Mouse (Mus musculus): ENCODE results near the gene Nmrk1. TPM values are rescaled to one million over a fixed set of nuclear protein-coding genes. Genes with fewer than 3 reads are reported as not detected.
"Not testable (repeated sequence)": the region's sequence is repeated elsewhere in the genome, so short reads cannot be mapped to it uniquely, and the experiment has no call there.

Nmrk1 gene
- 1 to 10 TPM; 2.2 to 3.0 TPM for total RNA-seq (2021)
- long read RNA-seq, experiment 1, transcript Nmrk1-206 (9 exons, 1,940 nt), result major isoform, 6 of 9 reads
- long read RNA-seq, experiment 1, partial matches to known transcripts, result 0 of 9 reads
- long read RNA-seq, experiment 1, other reads (novel, unspliced or antisense), result 3 of 9 reads
- long read RNA-seq, experiment 2, partial matches to known transcripts, result 0 of 4 reads
- long read RNA-seq, experiment 2, other reads (novel, unspliced or antisense), result 3 of 4 reads

DNA sequence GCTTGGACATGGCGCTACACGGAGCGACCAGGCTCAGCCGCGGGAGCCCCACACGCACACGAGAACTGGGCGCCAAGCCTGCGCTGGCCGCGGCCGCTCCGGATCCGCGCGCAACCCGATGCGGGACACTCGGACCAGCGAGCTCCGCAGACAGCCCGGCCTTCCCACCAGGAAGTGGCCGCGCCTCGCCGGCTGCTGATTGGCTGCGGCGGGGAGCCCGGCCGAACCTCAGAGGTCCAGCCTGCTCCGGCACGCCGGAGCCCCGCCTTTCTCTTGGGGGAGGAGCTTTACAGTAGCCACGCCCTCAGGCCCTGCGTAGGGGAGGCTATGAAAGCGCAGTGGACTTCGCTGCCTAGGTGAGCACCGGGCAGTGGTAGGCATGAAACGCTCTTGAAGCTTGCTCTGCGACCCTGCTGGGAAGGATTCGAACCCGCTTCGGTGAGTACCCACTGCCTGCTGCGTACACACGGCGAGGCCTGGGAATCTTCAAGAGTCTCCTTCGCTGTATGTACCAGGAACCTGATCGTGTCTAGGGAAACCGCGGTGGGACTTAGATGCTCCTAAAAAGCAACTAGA lies at the start of gene Nmrk1, which contains the start of gene Ostf1:
Gene Nmrk1, plus strand, starts transcription at position 307 of the 576 bp plus-strand sequence.
Gene Ostf1, minus strand, starts transcription at position 180 of the 576 bp plus-strand sequence.
- intact Hi-C loops (cut with DNase I), result no loop called here
- DNase-seq, result peak; percentile 97

DNA sequence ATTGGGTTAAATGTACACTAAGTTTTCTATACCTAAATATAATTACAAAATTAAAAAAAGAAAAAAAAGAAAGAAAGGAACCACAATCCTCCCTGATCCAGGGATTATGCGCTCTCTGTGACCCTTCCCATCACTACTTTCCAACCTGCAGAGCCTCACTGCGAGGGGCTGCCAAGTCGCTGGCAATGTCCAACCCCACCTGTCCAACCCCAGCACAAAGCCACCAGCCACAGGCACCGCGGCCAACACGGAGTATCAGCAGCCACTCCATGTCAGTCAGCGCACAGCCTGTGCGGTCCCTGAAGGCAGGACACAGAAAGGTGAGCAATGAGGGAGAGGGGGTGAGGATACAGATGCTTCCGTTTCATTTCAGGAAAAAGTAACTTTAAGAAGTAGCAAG lies 49.5 kb upstream of the Nmrk1 start:
- DNase-seq, result no peak
- intact Hi-C loops (cut with DNase I), result no loop called here

DNA sequence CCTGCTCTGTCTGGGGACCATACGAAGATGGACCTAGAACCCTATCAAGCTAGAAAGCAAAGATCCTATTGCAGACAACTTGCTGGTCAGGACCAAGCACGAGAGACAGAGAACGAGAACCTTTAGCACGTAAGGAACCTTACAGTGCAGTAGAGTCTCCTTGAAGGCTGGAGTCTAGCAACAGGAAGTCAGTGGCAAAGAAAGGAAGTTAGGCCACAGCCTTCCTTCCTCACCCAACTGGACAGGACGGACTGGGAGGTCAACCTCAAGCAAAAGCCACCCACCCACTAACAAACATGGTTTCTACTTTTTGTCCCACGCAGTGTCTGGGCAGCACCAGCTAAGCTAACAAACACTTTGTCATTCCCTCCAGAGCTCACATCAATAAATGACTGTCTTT lies 48.9 kb upstream of the Nmrk1 start:
- DNase-seq, result no peak
- intact Hi-C loops (cut with DNase I), result no loop called here

DNA sequence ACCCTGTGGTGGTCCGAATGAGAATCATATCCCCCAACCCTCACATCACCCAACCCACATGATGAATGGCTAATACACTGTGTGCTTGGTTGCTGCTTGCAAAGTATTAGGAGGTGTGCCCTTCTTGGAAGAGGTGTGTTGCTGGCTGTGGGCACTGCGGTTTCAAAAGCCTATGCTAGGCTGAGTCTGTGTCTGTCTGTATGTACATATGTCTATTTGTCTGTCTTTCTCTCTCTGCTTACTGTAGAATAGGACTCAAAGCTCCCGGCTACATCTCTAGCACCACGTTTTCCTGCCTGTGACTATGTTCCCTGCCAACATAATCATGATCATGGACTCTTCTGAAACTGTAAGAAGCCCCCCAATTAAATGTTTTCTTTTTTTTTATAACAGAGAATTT lies 48.0 kb upstream of the Nmrk1 start:
- intact Hi-C loops (cut with DNase I), result no loop called here

DNA sequence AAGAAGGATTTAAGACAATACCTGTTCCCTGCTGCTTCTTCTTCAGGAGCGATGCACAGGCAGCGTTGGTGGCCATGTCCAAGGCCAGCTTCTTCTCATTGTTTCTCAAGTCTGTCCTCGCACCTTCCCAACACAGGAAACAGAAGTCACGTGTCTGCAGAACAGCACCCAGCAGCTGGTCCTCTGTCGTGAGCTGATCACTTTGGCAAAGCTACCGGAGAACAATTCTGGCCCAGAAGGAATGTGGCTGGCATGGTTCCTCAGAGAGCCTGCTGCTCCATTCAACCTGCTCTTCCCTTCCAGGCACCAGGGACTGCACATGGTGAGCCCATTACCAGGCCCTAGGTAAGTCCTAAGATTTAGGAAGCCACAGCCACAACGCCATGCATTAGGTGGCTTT lies 47.1 kb upstream of the Nmrk1 start:
- DNase-seq, result no peak
- intact Hi-C loops (cut with DNase I), result no loop called here

More for the DNA sequence above, 48.0 kb upstream of the Nmrk1 start:
- DNase-seq, result no peak

DNA sequence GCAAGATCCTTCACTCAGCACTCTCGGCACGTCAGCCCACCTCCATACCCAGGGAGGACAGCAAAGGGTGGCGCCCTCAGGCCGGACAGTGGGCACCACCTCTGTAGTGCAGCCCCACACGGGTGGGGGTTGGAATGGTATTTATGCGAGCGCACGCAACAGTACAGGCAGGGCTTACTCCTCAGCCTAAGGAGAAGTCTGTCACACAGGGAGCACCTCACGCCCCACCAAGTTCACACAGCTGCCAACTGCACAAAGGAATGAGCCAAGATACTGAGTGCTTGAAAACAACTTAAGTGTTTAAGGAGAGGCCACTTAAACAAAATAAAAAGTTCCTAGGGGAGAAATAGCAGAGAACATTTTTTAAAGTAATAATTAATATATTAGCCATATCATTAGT lies 44.6 kb upstream of the Nmrk1 start:
- DNase-seq, result no peak
- intact Hi-C loops (cut with DNase I), result no loop called here

DNA sequence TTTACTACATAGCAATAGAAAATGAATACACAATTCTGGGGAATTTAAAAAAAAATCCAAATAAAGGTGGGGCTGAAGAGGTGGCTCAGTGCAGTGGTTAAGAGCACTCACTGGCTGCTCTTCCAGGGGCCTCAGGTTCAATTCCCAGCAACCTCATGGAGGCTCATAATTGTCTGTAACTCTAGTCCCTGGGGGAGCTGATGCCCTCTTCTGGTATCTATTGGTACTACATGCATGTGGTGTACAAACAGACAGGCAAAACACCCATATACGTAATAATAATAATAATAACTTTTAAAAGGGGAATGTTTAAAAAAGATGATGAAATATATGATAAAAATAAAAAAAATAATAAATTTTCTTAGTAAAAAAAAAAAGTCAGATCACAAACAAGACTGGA lies 43.5 kb upstream of the Nmrk1 start:
- intact Hi-C loops (cut with DNase I), result no loop called here
- no peak for DNase-seq

DNA sequence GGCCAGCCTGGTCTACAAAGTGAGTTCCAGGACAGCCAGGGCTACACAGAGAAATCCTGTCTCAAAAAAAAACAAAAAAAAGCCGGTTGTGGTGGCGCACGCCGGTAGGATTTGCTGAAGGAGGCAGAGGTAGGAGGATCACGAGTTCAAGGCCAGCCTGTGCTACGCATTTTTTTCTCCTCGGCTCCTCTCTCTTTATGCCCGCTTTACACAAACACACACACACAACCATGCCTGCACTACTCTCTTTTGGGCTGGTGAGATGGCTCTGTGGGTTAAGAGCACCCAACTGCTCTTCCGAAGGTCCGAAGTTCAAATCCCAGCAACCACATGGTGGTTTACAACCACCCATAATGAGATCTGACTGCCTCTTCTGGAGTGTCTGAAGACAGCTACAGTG lies 42.9 kb upstream of the Nmrk1 start:
- intact Hi-C loops (cut with DNase I); DNase-seq: not testable (repeated sequence)

DNA sequence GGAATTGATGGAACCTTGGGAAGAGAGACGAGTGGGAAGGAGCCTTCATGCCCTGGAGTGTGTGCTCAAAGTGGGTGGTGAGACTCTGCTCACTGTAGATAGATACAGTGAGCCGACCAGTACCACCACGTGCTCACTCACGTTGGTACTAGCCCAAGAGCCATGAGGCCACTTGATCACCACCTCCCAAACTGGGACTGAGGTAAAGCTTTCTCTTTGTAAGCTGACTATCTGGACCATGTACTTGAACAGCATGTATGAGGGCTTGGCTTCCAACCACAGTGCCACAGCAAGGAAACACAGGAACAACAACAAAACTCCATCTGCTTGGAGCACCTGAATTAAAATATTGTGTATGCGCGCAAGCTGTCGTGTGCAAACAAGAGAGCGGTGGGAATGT lies 42.5 kb upstream of the Nmrk1 start:
- intact Hi-C loops (cut with DNase I), result no loop called here
- no peak for DNase-seq

DNA sequence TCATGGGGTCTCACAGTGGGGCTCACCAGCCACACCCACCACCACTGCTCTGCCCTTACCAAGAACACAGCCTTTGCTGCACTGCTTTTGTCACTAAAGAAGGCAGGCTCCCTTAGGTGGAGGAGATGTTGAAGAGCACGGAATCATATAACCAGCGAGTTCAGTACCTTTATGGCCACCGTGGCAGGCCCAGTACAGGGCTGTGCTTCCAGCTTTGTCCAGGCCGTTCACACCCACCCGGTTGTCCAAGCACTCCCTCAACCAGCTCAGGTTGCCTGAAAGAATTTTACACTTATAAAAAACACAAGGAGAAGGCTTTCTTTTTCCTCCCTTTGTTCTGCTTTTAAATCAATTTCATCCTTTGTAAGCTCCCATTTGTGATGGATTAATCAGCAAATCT lies 41.5 kb upstream of the Nmrk1 start:
- intact Hi-C loops (cut with DNase I), result no loop called here
- no peak for DNase-seq

DNA sequence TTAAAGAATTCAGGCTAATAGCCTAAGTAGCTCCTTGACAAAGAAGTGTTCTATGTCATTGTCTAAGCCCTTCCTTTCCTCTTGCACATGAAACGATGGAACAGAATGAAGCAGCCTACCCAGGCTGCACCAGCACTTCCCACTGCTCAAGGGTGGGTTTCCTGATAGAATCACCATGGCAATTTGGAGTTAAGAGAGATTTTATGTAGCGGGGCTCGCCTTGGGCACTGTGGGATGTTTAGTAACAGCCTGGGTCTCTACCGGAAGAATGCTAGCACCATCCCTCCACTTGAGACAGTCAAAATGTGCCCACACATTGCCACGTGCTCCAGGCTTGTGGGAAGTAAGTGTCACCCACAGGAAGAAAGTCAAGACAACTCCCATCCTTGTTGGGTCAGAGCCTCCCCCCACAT lies 40.8 kb upstream of the Nmrk1 start:
- intact Hi-C loops (cut with DNase I), result no loop called here

DNA sequence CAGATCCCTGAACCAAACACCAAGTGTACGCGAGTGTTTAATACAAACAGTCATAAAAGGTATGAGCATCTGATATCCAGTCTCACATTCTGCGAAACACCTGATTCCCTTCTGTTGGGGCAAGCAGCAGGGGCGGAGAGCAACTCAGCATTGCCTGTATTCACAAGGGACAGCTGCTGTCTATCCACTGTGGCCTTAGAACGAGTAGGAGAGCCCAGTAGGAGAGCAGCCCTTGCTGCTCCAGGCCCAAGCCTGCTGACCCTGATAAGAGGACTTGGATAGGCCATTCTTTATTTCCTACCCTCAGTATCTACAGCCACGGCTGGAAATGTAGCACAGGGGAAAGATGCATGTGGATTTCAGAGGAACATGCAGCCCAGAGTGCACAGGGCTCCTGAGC lies 38.8 kb upstream of the Nmrk1 start:
- no peak for DNase-seq
- intact Hi-C loops (cut with DNase I), result no loop called here

More for the DNA sequence above, 40.8 kb upstream of the Nmrk1 start:
- DNase-seq, result no peak

DNA sequence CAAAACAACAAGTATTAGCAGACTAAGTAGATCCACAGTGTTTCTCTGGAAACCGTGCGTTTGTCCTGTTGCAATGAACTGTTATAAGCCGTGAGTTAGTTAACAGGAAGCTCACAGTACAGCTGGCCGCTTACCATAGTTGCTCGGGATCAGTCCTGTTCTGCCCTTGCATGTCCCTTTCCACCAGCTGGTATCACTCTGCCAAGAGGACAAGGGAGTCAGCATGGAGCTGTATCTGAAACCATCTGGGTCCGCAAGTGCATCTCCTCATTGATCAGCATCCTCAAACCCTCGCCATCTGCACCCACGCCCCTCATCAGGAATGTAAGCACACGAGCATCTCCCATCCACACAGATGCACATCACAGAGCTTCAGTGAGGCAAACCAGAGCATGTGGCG lies 38.0 kb upstream of the Nmrk1 start:
- intact Hi-C loops (cut with DNase I), result no loop called here
- no peak for DNase-seq

DNA sequence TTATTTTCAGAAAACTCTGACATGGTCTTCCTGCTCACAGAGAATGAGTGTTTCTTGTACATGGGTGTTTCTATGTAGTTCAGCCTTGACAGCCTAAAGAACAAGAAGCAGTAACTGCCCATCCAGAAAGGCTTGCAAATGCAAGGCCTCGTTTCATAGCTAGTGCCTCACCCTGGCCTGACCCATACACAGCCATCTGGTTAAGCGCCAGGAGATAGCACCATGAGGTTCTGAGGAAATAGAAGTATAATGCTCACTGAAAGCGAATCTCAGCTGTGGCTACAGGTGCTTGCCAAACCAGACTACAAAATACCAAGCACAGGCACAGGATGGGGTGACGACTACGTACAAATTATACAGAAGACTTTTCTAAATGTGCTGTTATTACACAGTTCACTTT lies 34.9 kb upstream of the Nmrk1 start:
- intact Hi-C loops (cut with DNase I), result no loop called here
- DNase-seq, result no peak

DNA sequence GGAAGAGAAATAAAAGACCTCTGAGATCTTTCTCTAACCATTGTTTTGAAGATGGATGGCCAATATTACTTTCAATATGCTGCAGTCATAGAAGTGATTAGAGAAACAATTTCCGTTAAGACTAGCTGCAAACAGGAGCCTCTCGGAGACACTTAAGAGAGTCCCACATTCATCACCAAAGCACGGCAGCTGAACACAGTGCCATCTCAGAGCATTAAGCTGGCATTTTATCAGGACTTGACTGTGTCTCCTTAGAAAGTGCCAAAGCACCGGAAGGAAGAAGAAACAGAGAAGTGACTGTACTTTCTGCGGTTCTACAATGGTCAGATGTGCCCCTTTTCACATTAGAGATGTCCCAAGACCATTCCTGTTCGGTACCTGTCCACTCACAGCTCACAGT lies 34.0 kb upstream of the Nmrk1 start:
- intact Hi-C loops (cut with DNase I), result no loop called here
- DNase-seq, result no peak

DNA sequence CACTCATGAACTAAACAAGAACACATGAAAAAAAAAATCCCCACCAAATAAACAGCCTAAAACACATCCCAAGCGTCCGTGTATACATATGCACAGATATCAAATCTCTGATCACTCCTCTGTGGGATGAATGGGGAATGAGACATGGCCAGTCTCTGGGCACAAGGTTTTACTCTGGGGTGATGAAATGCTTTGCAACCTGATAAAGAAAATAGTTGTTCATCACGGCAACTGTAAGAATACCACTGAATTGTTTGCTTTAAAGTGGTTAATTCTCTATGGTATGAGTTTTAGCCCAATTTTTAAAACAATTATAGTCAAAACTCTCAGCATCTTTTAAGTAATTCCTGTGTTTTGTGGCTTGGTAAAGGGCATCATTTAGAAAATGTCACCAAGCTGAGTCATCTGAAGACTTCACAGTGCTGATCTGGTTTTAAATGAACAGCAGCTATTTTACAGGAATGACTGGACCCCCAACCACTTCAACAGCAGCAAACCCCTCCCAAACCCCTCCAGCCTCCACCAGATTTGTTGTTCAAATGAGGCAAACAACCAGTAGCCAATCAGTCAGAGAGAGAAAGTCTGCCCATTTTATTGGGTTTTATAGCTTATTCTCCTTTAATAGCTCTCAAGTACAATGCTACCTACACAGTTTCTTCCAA lies 33.4 kb upstream of the Nmrk1 start:
- intact Hi-C loops (cut with DNase I), result no loop called here
- DNase-seq, result no peak

DNA sequence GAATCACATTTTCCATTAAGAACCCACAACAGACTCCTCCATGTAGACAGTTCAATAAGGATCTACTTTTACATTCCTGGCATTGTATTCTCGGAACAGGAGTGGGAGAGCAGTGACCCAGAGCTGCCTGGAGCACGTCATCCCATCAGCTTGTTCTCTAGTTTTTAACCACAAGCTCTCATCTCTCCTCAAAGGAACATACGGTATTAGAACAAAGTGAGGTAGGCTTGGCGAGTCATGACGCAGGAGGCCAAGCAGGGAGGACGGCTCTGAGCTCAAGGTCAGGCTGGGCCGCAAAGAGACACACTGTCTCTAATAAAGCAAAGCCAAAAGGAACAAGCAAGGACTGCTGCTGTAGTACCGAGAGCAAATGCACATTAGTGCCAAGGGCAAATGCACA lies 32.7 kb upstream of the Nmrk1 start:
- no peak for DNase-seq
- intact Hi-C loops (cut with DNase I), result no loop called here

DNA sequence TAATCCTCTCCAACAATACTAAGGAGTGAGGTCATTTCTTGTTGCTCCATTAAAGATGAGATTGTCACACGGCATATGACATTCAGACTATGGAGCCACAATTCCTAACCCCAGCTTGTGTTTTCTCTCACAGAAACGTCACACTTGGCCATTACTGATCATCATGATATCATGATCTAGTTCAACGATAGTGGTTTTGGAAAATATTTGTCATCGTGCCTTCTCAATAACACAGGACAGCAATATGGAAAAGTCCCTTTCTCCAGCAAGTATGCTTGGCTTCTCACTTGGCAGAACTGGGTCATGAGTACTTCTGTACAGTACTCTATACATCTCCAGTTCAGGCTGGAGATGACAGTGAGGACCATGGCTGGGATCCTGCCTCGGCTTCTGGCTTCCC lies 32.1 kb upstream of the Nmrk1 start:
- intact Hi-C loops (cut with DNase I), result no loop called here
- DNase-seq, result no peak

DNA sequence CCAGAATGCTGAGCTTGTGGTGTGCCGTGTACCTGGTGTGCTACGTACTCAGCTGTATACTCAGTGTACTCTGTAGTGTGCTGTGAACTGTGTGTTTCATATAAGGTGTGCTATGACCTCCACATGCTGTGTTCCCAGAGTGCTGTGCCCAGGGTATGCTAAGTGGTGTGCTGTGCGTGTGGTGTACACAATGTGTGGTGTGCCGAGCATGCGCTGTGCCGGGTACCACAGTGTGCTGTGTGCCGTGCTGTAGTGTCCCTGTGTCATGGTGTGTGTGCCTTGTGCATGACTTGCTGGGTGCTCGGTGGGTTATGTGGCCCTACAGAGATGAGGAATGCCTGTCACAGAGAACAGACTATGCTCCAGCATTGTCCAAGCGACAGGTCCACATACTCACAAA lies 31.1 kb upstream of the Nmrk1 start:
- DNase-seq, result no peak
- intact Hi-C loops (cut with DNase I), result no loop called here

DNA sequence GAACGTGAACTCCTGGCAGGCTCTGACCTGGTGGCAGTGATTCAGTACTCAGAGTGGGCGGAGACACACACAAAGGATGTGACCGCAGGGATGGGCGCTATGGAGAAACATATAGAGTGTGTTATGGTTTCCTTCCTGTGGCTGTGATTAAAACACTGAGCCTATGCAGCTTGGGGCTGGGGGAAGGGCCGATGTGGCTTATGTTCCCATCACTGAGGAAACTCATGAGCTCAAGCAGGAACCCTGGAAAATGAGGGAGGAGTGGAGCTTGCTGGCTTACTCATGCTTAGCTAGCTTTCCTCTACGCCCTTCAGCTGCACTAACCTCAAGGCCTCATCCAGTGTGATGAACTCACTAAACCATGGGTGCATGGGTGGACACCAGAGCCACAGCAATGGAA lies 28.7 kb upstream of the Nmrk1 start:
- intact Hi-C loops (cut with DNase I), result no loop called here

DNA sequence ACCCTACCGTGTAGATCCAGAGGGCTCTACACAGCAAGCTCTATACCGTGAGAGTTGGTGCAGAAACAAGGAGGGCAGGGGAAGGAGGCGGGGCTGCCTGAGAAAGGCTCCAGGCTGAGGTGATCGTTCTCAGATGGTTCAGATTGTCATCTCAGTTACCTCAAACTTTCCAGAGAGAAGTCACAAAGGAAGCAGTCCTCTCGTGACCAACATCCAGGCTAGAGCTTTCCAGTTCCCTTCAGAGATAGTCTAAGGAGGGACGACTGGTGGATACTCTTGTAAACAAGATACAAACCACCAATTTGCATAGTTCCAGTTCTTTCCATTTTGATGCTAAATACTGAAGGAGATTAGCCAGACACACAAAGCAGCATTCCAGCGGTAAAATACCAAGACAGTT lies 23.8 kb upstream of the Nmrk1 start:
- intact Hi-C loops (cut with DNase I), result no loop called here
- DNase-seq, result no peak

More for the DNA sequence above, 28.7 kb upstream of the Nmrk1 start:
- DNase-seq, result no peak

DNA sequence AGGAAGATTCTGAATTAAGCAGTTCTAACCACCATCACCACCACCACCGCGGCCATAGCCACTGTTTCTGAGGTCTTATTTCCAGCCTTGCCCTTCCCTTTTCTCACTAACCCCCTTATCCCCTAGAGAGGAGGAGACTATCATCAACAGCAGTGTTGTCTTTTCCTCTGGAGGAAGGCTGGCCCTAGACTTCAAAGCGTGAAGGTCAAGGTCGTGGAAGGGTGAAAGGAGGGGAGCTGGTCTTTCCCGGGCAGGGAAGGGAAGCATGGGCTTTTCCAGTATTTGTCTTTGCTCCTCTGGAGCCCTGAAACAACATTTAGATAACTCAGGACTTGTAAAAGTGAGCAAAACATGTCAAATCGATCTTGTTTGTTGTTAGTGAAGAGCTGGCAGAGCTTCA lies 22.8 kb upstream of the Nmrk1 start:
- intact Hi-C loops (cut with DNase I), result no loop called here
- DNase-seq, result no peak
